Mouse (Mus musculus) neural tube, embryonic 10.5 days (tissue): ENCODE data around the gene Sp2.
A peak's percentile ranks its signal among the peaks of the same experiment; 100 is the strongest.

Experiments used
- DNase-seq: peaks from one replicate; pipeline ENCODE4 v3.0.0-alpha.2; 2017; ENCODE audit warnings: low spot score; ENCODE audit errors: extremely low spot score

The Sp2 gene

DNA sequence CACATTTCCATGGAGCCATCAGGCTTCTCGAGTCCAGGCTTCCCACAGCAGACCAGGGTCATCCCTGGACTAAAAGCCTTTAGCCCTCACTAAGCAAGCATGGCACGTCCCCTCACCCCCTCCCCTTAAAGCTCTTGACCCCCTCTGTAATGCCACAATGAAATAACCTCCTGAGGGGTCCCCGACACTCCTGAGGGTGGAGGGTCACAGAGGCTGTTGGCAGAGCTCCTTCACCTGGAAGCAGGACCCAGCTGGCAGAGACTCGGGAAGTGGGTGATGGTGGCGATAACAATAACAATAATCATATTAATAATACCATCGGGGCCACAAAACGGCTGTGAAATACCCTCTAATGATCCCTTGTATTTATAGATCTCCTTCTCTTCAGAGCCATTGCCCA is at the start of gene Sp2:
Gene Sp2, minus strand, starts transcription at position 101 of the 400 bp plus-strand sequence.
- DNase-seq: no peak

- DNase-seq: no peak
These were observed 49.7 kb upstream of the Sp2 start for GRCm38 (mm10) chr11:97032499-97032898.

DNA sequence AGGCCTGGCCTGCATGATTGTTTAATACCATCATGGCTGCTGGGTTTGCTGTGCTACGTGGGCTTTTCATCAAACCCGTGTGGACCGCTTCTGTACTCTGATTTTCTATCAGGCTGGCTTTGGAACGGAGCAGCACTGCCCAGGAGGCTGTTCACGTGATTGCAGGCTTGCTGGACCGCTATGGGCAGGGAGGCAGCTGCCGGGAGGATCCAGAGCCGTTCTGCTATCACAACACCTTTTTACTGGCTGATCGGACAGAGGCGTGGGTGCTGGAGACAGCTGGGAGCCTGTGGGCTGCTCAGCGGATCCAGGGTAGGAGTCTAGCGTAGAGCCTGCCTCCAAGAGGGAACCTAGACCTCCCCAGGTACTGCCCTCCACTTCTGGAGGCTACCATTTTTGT is 49.2 kb upstream of the Sp2 start:
- DNase-seq: no peak

GRCm38 (mm10) chr11:97030426-97030825 is 47.7 kb upstream of the Sp2 start:
- DNase-seq: no peak

DNA sequence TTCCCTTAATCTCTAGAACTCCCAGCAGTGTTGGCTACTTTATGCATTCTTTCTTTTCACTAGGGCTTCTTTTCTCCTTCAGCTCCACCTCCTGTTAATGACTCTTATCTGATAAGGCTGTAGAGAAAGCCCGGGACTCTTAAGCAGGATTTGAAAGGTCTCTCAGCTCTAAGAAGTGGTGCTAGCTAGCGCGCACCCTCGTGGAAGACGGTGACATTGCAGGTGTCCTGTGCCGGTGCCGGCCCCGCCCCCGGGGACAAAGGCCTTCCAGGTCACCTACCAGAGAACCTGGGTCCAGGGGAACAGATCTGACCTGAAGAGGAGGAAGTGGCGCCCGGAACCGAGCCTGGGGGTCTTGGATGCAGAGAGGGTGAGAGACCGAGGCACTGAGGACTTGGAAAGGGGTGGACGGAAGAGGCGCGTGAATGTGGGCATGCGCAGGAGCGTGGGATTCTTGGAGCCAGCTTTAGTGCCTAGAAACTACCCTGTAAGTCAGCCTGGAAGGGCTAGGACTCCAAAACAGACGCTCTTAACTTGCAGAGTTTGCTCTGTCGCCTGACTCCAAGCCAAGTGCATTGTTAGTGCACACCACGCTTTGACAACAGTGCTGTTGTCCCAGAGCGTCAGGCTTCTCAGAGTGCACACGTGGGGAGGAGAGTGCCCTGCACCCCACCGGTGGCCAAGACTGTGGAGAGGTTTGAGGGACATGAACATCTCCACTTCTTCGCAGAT is 47.1 kb upstream of the Sp2 start, which contains the start of gene Scrn2:
Gene Scrn2, plus strand, starts transcription at position 253 of the 732 bp plus-strand sequence.
- DNase-seq: peak; percentile 96

- peak; percentile 94 for DNase-seq
These were observed 43.1 kb upstream of the Sp2 start for GRCm38 (mm10) chr11:97025721-97026344.

- no peak for DNase-seq
These were observed 42.2 kb upstream of the Sp2 start for GRCm38 (mm10) chr11:97024977-97025376.

DNA sequence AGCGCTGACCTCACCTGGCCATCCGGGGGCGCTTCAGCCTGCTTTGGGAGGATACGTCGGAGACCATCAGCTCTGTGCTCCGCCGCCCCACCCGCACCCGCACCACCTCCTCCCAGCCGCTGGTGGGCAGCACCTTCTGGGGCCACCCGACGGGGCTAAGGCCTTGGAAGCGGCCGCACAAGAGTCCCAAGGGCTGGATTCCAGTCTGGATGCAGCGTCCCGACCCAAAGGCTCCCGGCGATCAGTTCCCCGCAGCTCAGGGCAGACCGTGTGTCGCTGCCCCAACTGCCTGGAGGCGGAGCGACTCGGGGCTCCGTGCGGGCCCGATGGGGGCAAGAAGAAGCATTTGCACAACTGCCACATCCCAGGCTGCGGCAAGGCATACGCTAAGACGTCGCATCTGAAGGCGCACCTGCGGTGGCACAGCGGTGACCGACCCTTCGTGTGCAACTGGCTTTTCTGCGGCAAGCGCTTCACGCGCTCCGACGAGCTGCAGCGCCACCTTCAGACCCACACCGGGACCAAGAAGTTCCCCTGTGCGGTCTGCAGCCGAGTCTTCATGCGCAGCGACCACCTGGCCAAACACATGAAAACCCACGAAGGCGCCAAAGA is 39.2 kb upstream of the Sp2 start:
- peak; percentile 75 for DNase-seq

- DNase-seq: peak; percentile 41
These were observed 38.5 kb upstream of the Sp2 start for GRCm38 (mm10) chr11:97021121-97021765.

- peak; percentile 43 for DNase-seq
These were observed 36.6 kb upstream of the Sp2 start for GRCm38 (mm10) chr11:97019345-97019708.

DNA sequence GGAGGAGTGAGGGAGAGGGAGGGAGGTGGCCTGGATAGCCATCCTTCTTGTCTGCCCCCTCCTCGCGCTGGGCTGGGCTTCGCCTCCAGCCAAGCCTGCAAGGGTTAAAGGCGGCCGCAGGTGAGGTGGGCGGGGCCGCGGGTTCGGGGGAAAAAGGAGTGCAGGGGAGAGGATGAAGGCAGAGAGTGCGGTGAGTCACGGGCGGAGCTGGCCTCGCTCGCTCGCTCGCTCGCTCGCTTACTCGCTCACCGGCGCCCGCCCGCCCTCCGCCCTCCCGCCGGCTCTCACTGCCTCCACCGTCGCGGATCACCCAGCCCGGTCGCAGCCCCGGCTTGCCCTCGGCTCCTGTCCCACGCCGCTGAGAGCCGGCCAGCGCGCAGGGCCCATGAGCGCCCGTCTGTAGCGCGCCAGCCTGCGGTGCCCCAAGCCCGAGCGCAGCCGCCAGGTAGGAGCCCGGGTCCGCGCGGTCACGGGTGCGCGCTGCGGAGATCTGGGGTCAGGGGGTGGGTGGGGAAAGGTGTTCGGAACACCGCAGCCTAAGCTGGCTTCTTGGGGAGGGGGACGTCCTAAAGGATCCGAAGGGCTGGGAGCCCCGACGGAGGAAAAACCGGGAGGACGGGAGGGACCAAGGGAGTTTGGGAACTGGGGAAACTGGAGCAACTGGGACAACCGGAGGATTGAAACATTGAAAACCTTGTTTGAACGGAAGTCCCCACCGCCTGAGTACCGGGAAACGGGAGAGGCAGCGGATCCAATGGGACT is 36.0 kb upstream of the Sp2 start:
- DNase-seq: peak; percentile 59

DNA sequence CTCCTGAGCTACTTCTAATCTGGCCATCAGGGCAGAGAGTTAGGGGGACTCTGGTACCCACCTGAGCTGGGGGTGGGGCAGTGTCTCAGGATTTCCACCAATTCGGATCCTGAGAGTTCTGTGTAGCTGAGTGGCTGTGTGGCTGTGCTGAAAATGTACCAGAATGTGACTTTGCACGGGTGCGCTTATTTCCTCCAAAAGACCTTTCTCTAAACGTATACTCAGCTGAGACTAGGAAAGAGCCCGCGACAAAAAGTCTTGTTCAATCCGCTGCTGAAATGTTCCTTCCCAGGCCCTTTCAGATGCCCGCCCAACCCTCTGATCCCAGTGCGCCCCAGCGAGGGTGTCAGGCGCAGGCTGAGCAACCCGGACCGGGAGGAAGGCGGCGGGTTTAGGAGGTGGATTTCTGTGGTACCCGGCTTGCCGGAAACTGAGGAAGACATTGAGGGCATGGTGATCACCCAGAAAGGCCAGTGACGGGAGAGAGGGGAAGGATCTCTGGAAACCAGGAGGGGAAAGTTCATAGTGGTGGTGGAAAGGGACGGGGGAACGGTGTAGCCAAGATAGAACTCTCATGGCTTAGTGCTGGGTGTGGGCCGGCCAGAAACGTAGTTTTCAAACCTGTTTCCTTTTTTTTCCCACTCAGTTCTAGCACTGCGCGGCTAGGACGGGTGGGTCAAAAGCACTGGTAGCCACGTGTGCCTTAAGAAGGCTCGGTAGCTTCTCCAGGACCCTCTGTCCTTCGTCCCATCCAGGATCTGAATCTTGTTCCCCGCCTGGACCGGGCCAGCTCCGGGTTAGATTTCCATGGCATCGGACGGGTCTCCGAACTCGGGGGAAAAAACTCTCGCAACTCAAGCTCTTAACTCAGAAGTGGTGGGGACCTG is 35.2 kb upstream of the Sp2 start:
- DNase-seq: no peak

- DNase-seq: no peak
These were observed 30.4 kb upstream of the Sp2 start, which contains the start of gene Sp6 for GRCm38 (mm10) chr11:97013121-97013670. Gene Sp6, plus strand, starts transcription at chr11:97013394.

GRCm38 (mm10) chr11:97009198-97009790 is 26.5 kb upstream of the Sp2 start:
- no peak for DNase-seq

DNA sequence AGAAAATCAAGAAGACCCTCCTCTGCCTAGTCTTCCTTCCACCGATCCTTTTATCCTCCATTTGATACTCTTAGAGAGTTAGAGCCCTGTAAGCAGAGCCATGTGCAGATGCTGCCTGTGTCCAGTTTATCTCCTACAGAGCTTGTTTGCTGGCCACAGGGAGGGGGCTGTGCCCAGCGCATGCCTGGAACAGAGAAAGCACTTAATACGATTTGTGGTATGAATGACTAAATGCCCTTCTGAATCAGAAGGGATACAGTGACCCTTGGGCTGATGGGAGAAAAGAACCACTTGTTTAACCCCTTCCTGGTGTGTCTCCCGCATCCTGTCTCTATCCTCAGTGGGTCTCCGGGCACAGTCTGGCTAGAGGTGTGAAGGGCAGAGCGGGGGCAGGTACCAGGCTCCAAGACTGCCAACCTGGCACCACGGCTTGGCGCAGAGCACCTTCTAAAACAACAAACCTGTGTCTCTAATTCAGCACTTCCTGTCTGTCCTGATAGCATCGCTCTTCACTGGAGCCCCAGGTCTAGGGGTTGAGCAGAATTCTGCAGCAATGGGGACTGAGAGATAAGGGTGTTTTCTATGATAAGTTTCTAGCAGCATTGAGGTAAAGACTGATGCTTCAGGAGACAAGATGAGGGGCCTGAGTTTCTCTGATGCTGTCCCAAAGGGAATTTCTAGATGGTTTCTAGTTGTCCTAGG is 24.5 kb upstream of the Sp2 start:
- DNase-seq: no peak

GRCm38 (mm10) chr11:97003170-97003569 is 20.4 kb upstream of the Sp2 start:
- DNase-seq: no peak

- peak; percentile 66 for DNase-seq
These were observed 14.7 kb upstream of the Sp2 start for GRCm38 (mm10) chr11:96997380-96997956.

- no peak for DNase-seq
These were observed 14.1 kb upstream of the Sp2 start for GRCm38 (mm10) chr11:96996773-96997379.
